Mouse (Mus musculus) bone marrow, adult 2 months (tissue): ENCODE results near the gene Tmem210. TPM values are rescaled to one million over a fixed set of nuclear protein-coding genes. Genes with fewer than 3 reads are reported as not detected.
"Not testable (repeated sequence)": the region's sequence is repeated elsewhere in the genome, so short reads cannot be mapped to it uniquely, and the experiment has no call there.

Source experiments
- H3K27ac ChIP-seq: fragments of 200-500 bp; 2 replicates; pipeline ENCODE4 v1.5.1; 2012; ENCODE audit warnings: low read depth, mild to moderate bottlenecking, control low read depth, inconsistent platforms, low read length; ENCODE audit not compliant: control insufficient read depth, poor library complexity, insufficient read depth
- H3K4me1 ChIP-seq: fragments of 200-500 bp; 2 replicates; pipeline ENCODE4 v1.6.1; 2011; ENCODE audit warnings: low read length; ENCODE audit not compliant: control insufficient read depth, insufficient read depth
- H3K4me3 ChIP-seq: fragments of 200-500 bp; replicated peaks from 2 replicates; pipeline ENCODE3; 2011; ENCODE audit warnings: mild to moderate bottlenecking, low read depth, low read length, control low read depth; ENCODE audit not compliant: control insufficient read depth
- CTCF ChIP-seq: fragments of 200-500 bp; IDR thresholded peaks from 2 replicates; pipeline ENCODE4 v1.5.1; 2011; ENCODE audit warnings: low read length, control low read depth; ENCODE audit not compliant: control insufficient read depth, insufficient read depth
- POLR2A ChIP-seq: fragments of 200-500 bp; IDR thresholded peaks from 2 replicates; pipeline ENCODE4 v1.6.1; 2011; ENCODE audit warnings: low read depth, mild to moderate bottlenecking, control low read depth, low read length, borderline replicate concordance; ENCODE audit not compliant: control insufficient read depth
- WGBS: fragments of 180-500 bp; shearing (Covaris S2); methylation state at CpG from one replicate; pipeline ENCODE4 v1.1.7; 2018; 5-methylcytosine and 5-hydroxymethylcytosine counted together
- polyA plus RNA-seq: library from polyadenylated mRNA; stranded (reverse); fragments of >200 nt; gene quantifications from 2 replicates; pipeline ENCODE4 v1.2.4, GENCODE M21; 2011; ENCODE audit warnings: low replicate concordance; ENCODE audit not compliant: missing spikeins, insufficient read depth, insufficient read length

The Tmem210 gene
- polyA plus RNA-seq, 1 experiment: not detected

DNA sequence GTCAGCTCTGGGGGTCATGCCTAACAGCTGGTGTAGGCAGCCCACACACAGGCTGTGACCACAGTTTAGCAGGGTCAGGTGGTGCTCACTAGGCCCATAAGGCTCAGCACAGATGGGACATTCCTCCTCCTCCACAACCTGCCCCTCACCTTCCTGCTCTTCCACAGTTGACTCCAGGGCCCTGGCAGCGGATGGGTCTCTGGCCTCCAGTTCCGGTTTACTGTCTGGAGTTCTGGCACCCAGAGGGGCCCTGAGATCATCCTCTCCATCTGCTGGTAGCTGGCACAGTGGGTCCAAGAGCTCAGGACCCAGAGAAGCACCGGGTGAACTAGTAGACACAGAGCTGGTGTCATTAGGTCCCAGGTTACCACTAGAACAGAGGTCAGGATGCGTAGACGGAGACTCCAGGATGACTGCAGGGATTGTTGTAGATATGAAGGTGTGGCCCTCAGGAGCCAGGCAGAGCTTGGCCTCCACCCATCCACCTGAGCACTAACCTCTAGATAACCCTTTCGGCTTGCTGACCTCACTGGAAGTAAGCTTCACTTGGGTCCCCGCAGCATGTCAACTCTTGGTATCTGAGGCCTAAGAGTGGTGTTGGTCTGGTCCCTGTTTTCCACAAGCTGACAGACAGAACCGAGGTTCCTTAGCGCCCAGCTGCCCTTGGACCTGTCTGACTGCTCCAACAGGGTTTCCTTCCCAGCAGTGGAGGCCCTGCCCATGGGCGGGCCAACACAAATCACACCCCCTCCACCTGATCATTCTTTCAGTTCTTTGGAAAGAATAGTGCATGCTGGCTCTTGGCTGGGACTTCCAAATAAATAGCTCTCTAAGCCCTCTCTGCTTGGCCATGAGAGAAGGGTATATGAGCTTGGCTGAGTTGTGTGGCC lies 41.5 kb upstream of the Tmem210 start, which contains the start of gene AL732309.1:
Gene AL732309.1 (minus strand): TSS at position 681 of the 890 bp plus-strand sequence.
- Histone ChIP-seq H3K4me1 (no peaks in the 10 kb centered on the region; the same call in 1 of the 2 replicates), H3K4me3 (no peak within 1 kb of the TSS), H3K27ac (no peak within 1 kb of the TSS)
- WGBS: 86% methylated on average over 10 of the region's 10 CpGs
- TF ChIP-seq CTCF: no peak
- no peak for TF ChIP-seq POLR2A

DNA sequence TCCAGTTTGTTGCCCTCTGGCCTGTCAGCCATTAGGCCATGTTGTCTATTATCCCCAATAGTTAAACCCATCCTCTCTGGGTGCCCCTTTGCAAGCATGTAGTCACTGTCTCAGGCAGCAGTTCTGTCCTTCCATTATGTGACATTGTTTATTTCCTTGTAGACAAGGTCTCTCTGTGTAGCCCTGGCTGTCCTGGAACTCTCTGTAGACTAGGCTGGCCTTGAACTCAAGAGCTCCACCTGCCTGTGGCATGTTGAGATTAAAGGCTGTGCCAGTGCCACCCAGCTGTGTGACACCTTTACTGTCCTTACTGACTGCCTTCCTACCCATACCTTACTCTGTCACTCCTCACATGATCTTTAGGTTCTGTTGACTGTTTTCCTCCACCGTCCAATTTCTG lies 35.6 kb upstream of the Tmem210 start:
- no peak overlapping the region for H3K4me3 ChIP-seq

DNA sequence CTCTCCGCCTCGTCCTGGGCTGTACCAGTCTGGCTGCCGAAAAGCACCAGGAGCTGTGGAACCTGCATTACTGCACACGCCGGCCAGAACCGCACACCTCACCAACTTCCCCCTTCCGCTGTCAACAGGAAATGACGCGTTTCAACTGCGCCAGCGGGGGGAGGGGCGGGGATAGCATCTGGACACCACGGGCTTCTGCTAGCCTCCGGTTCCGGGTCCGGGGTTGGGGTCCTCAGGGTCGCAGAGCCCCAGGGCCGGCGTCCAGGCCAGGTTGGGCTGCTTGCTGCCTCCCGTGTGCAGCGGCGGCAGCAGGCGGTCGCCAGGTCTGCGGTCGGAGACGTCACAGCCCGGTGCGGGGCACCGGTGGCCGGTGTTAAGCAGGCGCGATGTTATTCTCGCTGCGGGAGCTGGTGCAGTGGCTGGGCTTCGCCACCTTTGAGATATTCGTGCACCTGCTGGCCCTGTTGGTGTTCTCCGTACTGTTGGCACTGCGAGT lies 32.6 kb upstream of the Tmem210 start, which contains the start of gene Tmem203:
Gene Tmem203 (plus strand): TSS at position 156 of the 496 bp plus-strand sequence.
- TF ChIP-seq POLR2A (peak; percentile 71; the same call in 1 of the 2 replicates), CTCF (no peak)
- peak within 1 kb of the TSS; percentile 88 for H3K27ac ChIP-seq
- peak within 1 kb of the TSS; percentile 93 for H3K4me3 ChIP-seq
- WGBS: under 1% methylated on average over 39 of the region's 39 CpGs
- no peaks in the 10 kb centered on the region for H3K4me1 ChIP-seq

More for the DNA sequence above, 35.6 kb upstream of the Tmem210 start:
- H3K27ac ChIP-seq: no peak overlapping the region
- H3K4me1 ChIP-seq: no peaks in the 10 kb centered on the region
- 85% methylated on average over 1 of the region's 1 CpGs for WGBS
- TF ChIP-seq POLR2A: no peak
- TF ChIP-seq CTCF: peak; percentile 45; the same call in 1 of the 2 replicates

DNA sequence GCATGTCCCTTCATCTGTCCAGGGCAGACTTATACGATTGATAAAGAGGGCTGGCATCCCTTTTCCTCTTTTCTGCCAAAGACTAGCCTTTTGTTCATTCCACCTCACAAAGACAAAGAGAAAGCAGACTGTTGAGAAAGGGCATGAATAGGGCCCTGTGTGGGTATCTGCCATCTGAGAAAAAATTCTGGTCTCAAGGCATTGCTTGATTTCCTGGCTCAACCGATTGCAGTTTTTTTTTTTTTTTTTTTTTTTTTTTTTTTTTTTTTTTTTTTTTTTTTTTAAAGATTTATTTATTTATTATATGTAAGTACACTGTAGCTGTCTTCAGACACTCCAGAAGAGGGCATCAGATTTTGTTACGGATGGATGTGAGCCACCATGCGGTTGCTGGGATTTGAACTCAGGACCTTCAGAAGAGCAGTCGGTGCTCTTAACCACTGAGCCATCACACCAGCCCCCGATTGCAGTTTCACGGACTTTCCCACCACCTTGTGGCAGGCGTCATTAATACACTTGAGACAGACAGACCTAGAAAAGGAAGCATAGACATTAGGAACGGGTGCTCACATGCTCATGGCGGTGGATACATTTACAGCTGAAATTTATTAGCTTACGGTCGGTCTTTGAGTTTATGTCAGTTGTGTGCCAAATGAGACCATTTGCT lies 31.4 kb upstream of the Tmem210 start:
- peak overlapping the region; percentile 4 for H3K4me3 ChIP-seq
- H3K27ac ChIP-seq, H3K4me1 ChIP-seq: not testable (repeated sequence)
- 21% methylated on average over 12 of the region's 12 CpGs for WGBS
- 0 out of 2 replicates have a peak, but pooled peaks have one; percentile 27 for TF ChIP-seq CTCF

DNA sequence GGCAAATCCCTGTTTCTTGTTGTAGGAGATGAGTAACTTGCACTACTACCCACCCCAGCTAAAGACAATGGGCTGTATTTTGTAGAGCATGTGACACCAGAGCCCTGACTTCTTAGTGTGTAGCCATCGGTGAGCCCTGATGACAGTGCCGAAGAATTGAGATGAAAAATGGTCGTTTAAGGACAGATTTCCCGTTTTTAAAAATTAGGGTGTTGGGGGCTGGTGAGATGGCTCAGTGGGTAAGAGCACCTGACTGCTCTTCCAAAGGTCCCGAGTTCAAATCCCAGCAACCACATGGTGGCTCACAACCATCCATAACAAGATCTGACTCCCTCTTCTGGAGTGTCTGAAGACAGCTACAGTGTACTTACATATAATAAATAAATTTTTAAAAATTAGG lies 30.7 kb upstream of the Tmem210 start:
- not testable (repeated sequence) for H3K4me1 ChIP-seq, H3K4me3 ChIP-seq, H3K27ac ChIP-seq
- 77% methylated on average over 5 of the region's 5 CpGs for WGBS

DNA sequence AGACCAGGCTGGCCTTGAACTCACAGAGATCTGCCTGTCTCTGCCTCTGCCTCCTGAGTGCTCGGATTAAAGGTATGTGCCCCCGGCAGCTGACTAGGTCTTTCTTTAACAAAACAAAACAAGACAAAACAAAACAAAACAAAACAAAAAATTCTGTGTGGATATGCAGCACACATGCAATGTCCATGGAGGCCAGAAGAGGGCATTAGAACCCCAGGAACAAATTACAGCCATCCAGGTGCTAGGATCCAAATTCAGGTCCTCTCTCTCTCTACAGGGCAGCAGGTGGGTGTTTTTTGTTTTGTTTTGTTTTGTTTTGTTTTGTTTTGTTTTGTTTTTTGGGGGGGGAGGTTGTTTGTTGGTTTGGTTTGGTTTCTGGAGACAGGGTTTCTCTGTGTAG lies 29.1 kb upstream of the Tmem210 start:
- Histone ChIP-seq H3K27ac (no peak overlapping the region), H3K4me1 (no peaks in the 10 kb centered on the region), H3K4me3 (no peak overlapping the region)
- TF ChIP-seq CTCF (0 out of 2 replicates have a peak, but pooled peaks have one; percentile 10), POLR2A (no peak)
- 58% methylated on average over 2 of the region's 2 CpGs for WGBS

DNA sequence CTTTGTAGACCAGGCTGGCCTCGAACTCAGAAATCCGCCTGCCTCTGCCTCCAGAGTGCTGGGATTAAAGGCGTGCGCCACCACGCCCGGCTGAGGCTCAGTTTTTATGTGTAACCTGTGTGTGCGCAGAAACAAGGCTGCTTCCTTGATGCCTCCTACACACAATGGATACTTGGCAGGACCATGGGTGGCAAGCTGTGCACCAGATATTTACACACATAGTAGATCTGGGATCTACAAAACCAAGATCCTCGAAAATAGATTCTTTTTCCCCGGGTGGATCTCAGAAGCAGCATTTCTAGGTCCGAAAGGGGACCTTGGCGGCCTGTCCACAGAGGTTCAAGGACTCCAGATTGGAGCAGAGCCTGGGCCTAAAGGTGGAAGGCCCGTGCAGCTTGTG lies 26.1 kb upstream of the Tmem210 start:
- H3K27ac ChIP-seq: peak overlapping the region; percentile 1; the same call in 1 of the 2 replicates
- WGBS: 47% methylated on average over 12 of the region's 12 CpGs

DNA sequence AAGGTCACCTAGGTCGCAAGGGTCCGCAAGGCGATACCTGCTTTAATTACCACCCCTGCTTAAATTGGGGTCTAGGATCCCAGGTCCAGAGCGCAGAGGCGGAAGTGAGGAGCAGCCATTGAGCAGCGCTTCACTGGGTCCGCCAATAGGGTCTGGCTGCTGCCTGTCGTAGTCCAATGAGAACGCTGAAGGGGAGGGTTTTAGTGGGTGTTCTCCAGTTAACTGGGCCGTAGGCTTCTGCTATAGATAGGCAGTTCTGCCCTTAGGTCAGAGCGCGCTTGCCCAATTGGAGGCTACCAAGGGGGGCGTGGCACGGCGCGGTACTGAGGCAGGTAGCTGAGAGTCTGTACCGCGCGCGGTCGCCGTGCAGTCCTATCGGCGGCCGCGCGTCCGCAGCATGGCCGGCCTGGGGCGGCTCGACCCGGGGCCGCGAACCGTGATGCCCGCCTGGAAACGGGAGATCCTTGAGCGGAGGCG lies 25.6 kb upstream of the Tmem210 start, which contains the start of gene Tprn:
Gene Tprn (plus strand): TSS at position 328 of the 477 bp plus-strand sequence.
- TF ChIP-seq POLR2A (peak; percentile 81; the same call in 1 of the 2 replicates), CTCF (no peak)
- WGBS: under 1% methylated on average over 39 of the region's 39 CpGs

More for the DNA sequence above, 26.1 kb upstream of the Tmem210 start:
- peak overlapping the region; percentile 53 for H3K4me3 ChIP-seq
- H3K4me1 ChIP-seq: peaks cover 2% of the 10 kb centered on the region
- TF ChIP-seq CTCF (no peak), POLR2A (no peak)

More for the DNA sequence above, 25.6 kb upstream of the Tmem210 start, which contains the start of gene Tprn:
- H3K27ac ChIP-seq: peak within 1 kb of the TSS; percentile 77
- peaks cover 2% of the 10 kb centered on the region for H3K4me1 ChIP-seq
- H3K4me3 ChIP-seq: peak within 1 kb of the TSS; percentile 81
